Mouse (Mus musculus): ENCODE results near the gene Axin1. TPM values are rescaled to one million over a fixed set of nuclear protein-coding genes. Genes with fewer than 3 reads are reported as not detected.

The Axin1 gene
- polyA plus RNA-seq, 1 experiment from 2014 or later = 6.6 TPM

- Histone ChIP-seq H3K4me1 (ENCODE audit: control insufficient read depth, insufficient read depth, low read length) (peaks cover 22% of the 10 kb centered on the region), H3K27me3 (ENCODE audit: control insufficient read depth, insufficient read depth, low read length) (no peaks in the 10 kb centered on the region), H3K9ac (ENCODE audit: low read length) (no peak overlapping the region), H3K4me2 (ENCODE audit: low read depth, low read length) (no peak overlapping the region), H3K4me3 (replicated peaks; ENCODE audit: low read length) (no peak overlapping the region), H3K27ac (ENCODE audit: low read length) (peak overlapping the region; percentile 62), H3K9me3 (replicated peaks; ENCODE audit: control insufficient read depth, low read length) (no peaks in the 10 kb centered on the region), H3K36me3 (ENCODE audit: control insufficient read depth, insufficient read depth, low read length) (no peaks in the 10 kb centered on the region)
- 54% methylated on average over 2 of the region's 2 CpGs for WGBS
- ATAC-seq (ENCODE audit: insufficient read depth, low FRiP score) = no peak
Measured at GRCm38 (mm10) chr17:26239551-26239950, 101.1 kb downstream of the Axin1 start.

DNA sequence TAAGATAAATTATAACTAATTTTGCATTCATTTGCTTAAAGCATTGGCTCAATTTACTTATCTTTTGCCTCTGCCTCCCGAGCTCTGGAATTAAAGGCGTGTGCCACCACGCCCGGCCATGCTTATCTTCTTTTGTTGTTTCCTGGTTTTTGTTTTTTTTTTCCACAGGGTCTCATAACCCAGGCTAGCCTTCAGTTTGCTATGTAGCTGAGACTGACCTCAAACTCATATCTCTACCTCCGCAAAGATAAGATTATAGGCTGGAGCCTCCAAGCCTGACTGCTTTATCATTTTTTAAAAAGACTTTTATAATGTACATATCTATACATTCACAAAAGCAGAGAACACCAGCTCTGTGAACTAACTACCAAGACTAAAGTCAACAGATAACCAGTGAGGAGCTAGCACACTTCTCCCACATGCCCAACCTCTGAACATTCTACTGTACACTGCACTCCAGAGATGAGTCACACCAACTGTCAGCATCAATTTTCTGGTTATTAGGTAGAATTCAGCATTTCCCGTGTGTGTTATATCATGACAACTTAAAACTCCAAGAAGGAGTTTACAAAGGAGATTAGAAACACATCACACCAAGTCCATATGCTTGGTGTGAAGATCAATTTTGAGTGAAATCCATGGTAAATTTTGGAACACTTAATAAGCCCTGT is 101.8 kb downstream of the Axin1 start:
- Histone ChIP-seq H3K27me3 (ENCODE audit: control insufficient read depth, insufficient read depth, low read length) (no peaks in the 10 kb centered on the region), H3K9me3 (replicated peaks; ENCODE audit: control insufficient read depth, low read length) (no peaks in the 10 kb centered on the region), H3K4me2 (ENCODE audit: low read depth, low read length) (no peak overlapping the region), H3K27ac (ENCODE audit: low read length) (no peak overlapping the region), H3K4me1 (ENCODE audit: control insufficient read depth, insufficient read depth, low read length) (peaks cover 19% of the 10 kb centered on the region), H3K9ac (ENCODE audit: low read length) (no peak overlapping the region), H3K4me3 (replicated peaks; ENCODE audit: low read length) (no peak overlapping the region), H3K36me3 (ENCODE audit: control insufficient read depth, insufficient read depth, low read length) (no peaks in the 10 kb centered on the region)
- WGBS = 55% methylated on average over 6 of the region's 6 CpGs
- ATAC-seq (ENCODE audit: insufficient read depth, low FRiP score) = no peak

DNA sequence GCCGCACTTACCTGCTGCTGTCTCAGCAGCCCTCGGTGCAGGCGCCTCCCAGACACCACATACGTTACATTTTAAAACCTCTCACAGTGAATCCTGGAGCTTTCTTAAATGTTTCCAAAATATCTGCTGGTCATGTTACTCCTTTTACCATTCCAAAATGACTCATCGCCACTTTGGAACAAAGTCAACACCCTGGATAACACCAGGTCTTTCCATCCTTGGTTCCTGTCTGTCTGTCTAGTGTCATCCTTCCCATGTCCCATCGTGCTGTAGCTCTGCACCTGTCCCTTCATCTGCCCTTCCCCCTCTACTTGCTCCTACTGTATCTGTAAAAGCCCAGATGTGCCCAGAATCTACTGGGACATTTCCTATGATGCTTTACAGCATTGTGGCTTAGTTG is 102.5 kb downstream of the Axin1 start:
- Histone ChIP-seq H3K4me3 (replicated peaks; ENCODE audit: low read length) (no peak overlapping the region), H3K4me2 (ENCODE audit: low read depth, low read length) (no peak overlapping the region), H3K4me1 (ENCODE audit: control insufficient read depth, insufficient read depth, low read length) (peaks cover 15% of the 10 kb centered on the region), H3K27ac (ENCODE audit: low read length) (peak overlapping the region; percentile 34; the same call in 1 of the 2 replicates), H3K27me3 (ENCODE audit: control insufficient read depth, insufficient read depth, low read length) (no peaks in the 10 kb centered on the region), H3K9ac (ENCODE audit: low read length) (no peak overlapping the region), H3K36me3 (ENCODE audit: control insufficient read depth, insufficient read depth, low read length) (no peaks in the 10 kb centered on the region), H3K9me3 (replicated peaks; ENCODE audit: control insufficient read depth, low read length) (no peaks in the 10 kb centered on the region)
- WGBS = 75% methylated on average over 6 of the region's 6 CpGs
- ATAC-seq (ENCODE audit: insufficient read depth, low FRiP score) = no peak

DNA sequence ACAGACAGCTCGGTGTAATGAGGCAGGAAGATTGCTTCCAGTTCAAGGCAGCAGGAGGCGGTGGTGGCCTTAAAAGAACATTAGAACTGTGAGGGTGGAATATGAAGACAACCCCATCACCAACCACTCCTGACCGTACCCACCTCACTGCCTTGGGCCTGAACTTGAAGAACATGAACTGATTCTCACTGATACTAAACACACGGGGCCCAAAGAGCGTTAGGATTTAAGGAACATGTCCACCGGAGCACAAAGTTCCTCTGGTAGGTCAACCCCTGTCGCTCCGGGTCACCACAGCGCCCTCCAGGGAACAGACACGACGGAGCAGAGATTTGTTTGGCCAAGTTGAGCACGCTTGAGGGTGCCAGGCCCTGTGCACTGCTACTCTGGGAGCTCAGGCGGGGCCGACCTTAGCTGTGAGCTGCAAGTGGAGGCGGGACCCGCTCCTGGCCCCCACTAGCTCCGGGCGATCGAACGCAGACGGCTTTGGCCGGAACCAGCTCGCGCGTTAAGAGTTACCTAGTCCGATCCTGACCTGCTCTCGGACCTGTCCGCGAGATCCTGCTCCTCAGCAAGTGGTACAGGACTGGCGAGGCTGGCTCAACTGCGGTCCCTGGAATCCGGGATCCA is 105.1 kb downstream of the Axin1 start:
- Histone ChIP-seq H3K27me3 (ENCODE audit: control insufficient read depth, insufficient read depth, low read length) (no peaks in the 10 kb centered on the region), H3K27ac (ENCODE audit: low read length) (peak overlapping the region; percentile 83), H3K9me3 (replicated peaks; ENCODE audit: control insufficient read depth, low read length) (no peaks in the 10 kb centered on the region), H3K36me3 (ENCODE audit: control insufficient read depth, insufficient read depth, low read length) (no peaks in the 10 kb centered on the region), H3K4me2 (ENCODE audit: low read depth, low read length) (peak overlapping the region; percentile 79), H3K4me1 (ENCODE audit: control insufficient read depth, insufficient read depth, low read length) (peaks cover 6% of the 10 kb centered on the region), H3K4me3 (replicated peaks; ENCODE audit: low read length) (peak overlapping the region; percentile 80), H3K9ac (ENCODE audit: low read length) (peak overlapping the region; percentile 84)
- whole genome bisulfite sequencing = under 1% methylated on average over 32 of the region's 32 CpGs
- peak; percentile 78 for ATAC-seq (ENCODE audit: insufficient read depth, low FRiP score)

DNA sequence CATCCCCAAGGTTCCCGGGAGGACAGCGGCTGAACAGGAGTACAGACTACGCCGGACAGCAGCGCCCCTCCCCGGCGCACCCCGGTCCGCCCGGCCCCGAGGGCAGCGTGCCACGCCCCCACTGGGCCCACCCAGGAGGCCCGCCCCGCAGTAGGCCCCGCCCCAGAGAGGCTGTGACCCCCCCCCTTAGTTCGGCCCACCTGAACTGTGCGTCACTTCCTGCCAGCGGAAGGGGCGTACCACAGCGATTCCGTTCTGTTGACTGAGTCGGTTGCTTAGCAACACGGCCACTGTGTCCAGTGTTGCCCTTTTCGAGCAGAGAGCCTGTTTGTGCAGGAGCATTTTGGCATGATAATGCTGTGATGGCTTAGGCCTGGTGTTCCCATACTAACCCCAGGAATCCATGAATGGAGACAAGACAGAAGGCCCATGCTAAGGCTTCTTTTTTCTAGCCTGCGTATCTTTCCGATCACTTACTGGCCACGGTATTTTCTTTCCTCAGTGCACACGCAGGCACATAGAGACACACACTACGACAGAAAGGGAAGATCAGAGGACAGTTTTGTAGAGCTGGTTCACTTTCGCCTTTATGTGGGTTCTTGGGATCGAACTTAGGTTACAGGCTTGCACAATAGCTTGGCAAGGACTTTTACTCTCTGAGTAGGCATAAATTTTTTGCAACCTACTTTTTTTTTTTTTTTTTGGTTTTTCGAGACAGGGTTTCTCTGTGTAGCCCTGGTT is 105.8 kb downstream of the Axin1 start, which contains the start of gene Fam234a:
Fam234a (minus strand) TSS at position 142 of the 741 bp plus-strand sequence.
- Histone ChIP-seq H3K27me3 (ENCODE audit: control insufficient read depth, insufficient read depth, low read length) (no peaks in the 10 kb centered on the region), H3K9me3 (replicated peaks; ENCODE audit: control insufficient read depth, low read length) (no peaks in the 10 kb centered on the region), H3K4me1 (ENCODE audit: control insufficient read depth, insufficient read depth, low read length) (peaks cover 6% of the 10 kb centered on the region), H3K27ac (ENCODE audit: low read length) (peak within 1 kb of the TSS; percentile 83), H3K4me2 (ENCODE audit: low read depth, low read length) (peak within 1 kb of the TSS; percentile 79), H3K36me3 (ENCODE audit: control insufficient read depth, insufficient read depth, low read length) (no peaks in the 10 kb centered on the region), H3K9ac (ENCODE audit: low read length) (peak within 1 kb of the TSS; percentile 84), H3K4me3 (replicated peaks; ENCODE audit: low read length) (peak within 1 kb of the TSS; percentile 80)
- peak; percentile 97 for ATAC-seq (ENCODE audit: insufficient read depth, low FRiP score)
- WGBS = 7% methylated on average over 33 of the region's 33 CpGs

Other genes with a start within 250 kb of the Axin1 start
- gene Rab40c, start 219.0 kb upstream of the Axin1 start, polyA plus RNA-seq (2015; fragmentation: Nextera tagmentation; extraction: Ambion mirVana) = 26.3 and 27.7 TPM in 2 replicates
- 57.2 and 62.0 TPM in 2 replicates for gene Pigq, start 193.8 kb upstream of the Axin1 start, polyA plus RNA-seq (2015; fragmentation: Nextera tagmentation; extraction: Ambion mirVana)
- gene Nhlrc4, start 193.7 kb upstream of the Axin1 start, polyA plus RNA-seq (2015; fragmentation: Nextera tagmentation; extraction: Ambion mirVana) = 0.12 and 0.66 TPM in 2 replicates
- gene A930017K11Rik, start 186.1 kb upstream of the Axin1 start, polyA plus RNA-seq (2015; fragmentation: Nextera tagmentation; extraction: Ambion mirVana) = 0.11 and 0.31 TPM in 2 replicates
- gene Capn15, start 152.9 kb upstream of the Axin1 start, polyA plus RNA-seq (2015; fragmentation: Nextera tagmentation; extraction: Ambion mirVana) = 21.6 and 23.3 TPM in 2 replicates
- gene Rab11fip3, start 69.1 kb upstream of the Axin1 start, polyA plus RNA-seq (2015; fragmentation: Nextera tagmentation; extraction: Ambion mirVana) = 6.0 and 6.9 TPM in 2 replicates
- gene Decr2, start 48.4 kb upstream of the Axin1 start, polyA plus RNA-seq (2015; fragmentation: Nextera tagmentation; extraction: Ambion mirVana) = 47.1 and 56.6 TPM in 2 replicates
- 67.7 and 74.7 TPM in 2 replicates for gene Nme4, start 43.1 kb upstream of the Axin1 start, polyA plus RNA-seq (2015; fragmentation: Nextera tagmentation; extraction: Ambion mirVana)
- 5.7 and 6.9 TPM in 2 replicates for gene Tmem8, start 25.4 kb upstream of the Axin1 start, polyA plus RNA-seq (2015; fragmentation: Nextera tagmentation; extraction: Ambion mirVana)
- gene Mrpl28, start 15.2 kb upstream of the Axin1 start, polyA plus RNA-seq (2015; fragmentation: Nextera tagmentation; extraction: Ambion mirVana) = 184 and 201 TPM in 2 replicates
- 192 and 218 TPM in 2 replicates for gene Pdia2, start 60.4 kb downstream of the Axin1 start, polyA plus RNA-seq (2015; fragmentation: Nextera tagmentation; extraction: Ambion mirVana)
- gene Rgs11, start 64.3 kb downstream of the Axin1 start, polyA plus RNA-seq (2015; fragmentation: Nextera tagmentation; extraction: Ambion mirVana) = 40.3 and 42.7 TPM in 2 replicates
- gene Arhgdig, start 69.1 kb downstream of the Axin1 start, polyA plus RNA-seq (2015; fragmentation: Nextera tagmentation; extraction: Ambion mirVana) = 24.0 and 25.9 TPM in 2 replicates
- gene Fam234a, start 105.6 kb downstream of the Axin1 start, polyA plus RNA-seq (2015; fragmentation: Nextera tagmentation; extraction: Ambion mirVana) = 89.0 and 101 TPM in 2 replicates
- gene Luc7l, start 114.2 kb downstream of the Axin1 start, polyA plus RNA-seq (2015; fragmentation: Nextera tagmentation; extraction: Ambion mirVana) = 80.5 and 84.3 TPM in 2 replicates

Measured in stomach, embryonic 16.5 days (tissue).